Mouse (Mus musculus) T-helper 17 cell (primary cell): Measurements from ENCODE around the gene Smu1.

Source experiments
- in situ Hi-C, 2 experiments: fragments of 300-600 bp; cut with MboI, MseI; formaldehyde crosslinking; loops; 1 replicate in 1 of 2; 2 replicates in 1 of 2; pipeline ENCODE4 v1.15.1; 2025; ENCODE audit warnings: high pct_unique_total_duplicates in 2 of 2

Gene Smu1

GRCm38 (mm10) chr4:40759876-40760275 is 2.2 kb upstream of the Smu1 start:
- in situ Hi-C loops = no loop called here

- in situ Hi-C loops = no loop called here
These were observed 455 bp downstream of the Smu1 start for GRCm38 (mm10) chr4:40757157-40757779.

- in situ Hi-C loops = loop anchor here in 1 of 2 experiments (10.0 kb wide), 1 partner anchor 479 kb away; no protein-coding TSS in a partner anchor
These were observed 22.4 kb downstream of the Smu1 start for GRCm38 (mm10) chr4:40735351-40735750.

GRCm38 (mm10) chr4:40731262-40731661 is 26.5 kb downstream of the Smu1 start:
- in situ Hi-C loops = loop anchor here in 1 of 2 experiments (10.0 kb wide), 1 partner anchor 484 kb away; no protein-coding TSS in a partner anchor

- in situ Hi-C loops = no loop called here
These were observed 30.5 kb downstream of the Smu1 start for GRCm38 (mm10) chr4:40727247-40727646.

- in situ Hi-C loops = no loop called here
These were observed 32.2 kb downstream of the Smu1 start for GRCm38 (mm10) chr4:40725554-40725953.

- in situ Hi-C loops = no loop called here
These were observed 32.6 kb downstream of the Smu1 start for GRCm38 (mm10) chr4:40725141-40725540.

- in situ Hi-C loops = loop anchor here (25.0 kb wide), 1 partner anchor 989 kb away; the partner anchor contains the start of genes Dctn3 (in 2 of the 2) and Rpp25l (in 2 of the 2)
These were observed 34.8 kb downstream of the Smu1 start for GRCm38 (mm10) chr4:40722687-40723460.

- in situ Hi-C loops = loop anchor here (25.0 kb wide), 1 partner anchor 990 kb away; the partner anchor contains the start of genes Dctn3 (in 2 of the 2) and Rpp25l (in 2 of the 2)
These were observed 35.6 kb downstream of the Smu1 start, which contains the start of gene Dnaja1 for GRCm38 (mm10) chr4:40722011-40722666. TSS of gene Dnaja1 (plus strand) at chr4:40722150.

- in situ Hi-C loops = loop anchor here (25.0 kb wide), 1 partner anchor 991 kb away; the partner anchor contains the start of genes Dctn3 (in 2 of the 2) and Rpp25l (in 2 of the 2)
These were observed 36.8 kb downstream of the Smu1 start for GRCm38 (mm10) chr4:40720910-40721309.

- in situ Hi-C loops = loop anchor here (25.0 kb wide), 1 partner anchor 995 kb away; the partner anchor contains the start of genes Dctn3 (in 2 of the 2) and Rpp25l (in 2 of the 2)
These were observed 40.6 kb downstream of the Smu1 start for GRCm38 (mm10) chr4:40717141-40717540.

- in situ Hi-C loops = loop anchor here (5.0 to 25.0 kb wide), 3 partner anchors 431 to 1009 kb away; partner anchors contain the start of genes Dctn3 (in 2 of the 2), Rpp25l (in 2 of the 2), Dnaic1 (in 1 of the 2) and Fam219a (in 1 of the 2)
These were observed 53.9 kb downstream of the Smu1 start for GRCm38 (mm10) chr4:40703710-40704275.

- in situ Hi-C loops = loop anchor here (5.0 to 25.0 kb wide), 3 partner anchors 431 to 1009 kb away; partner anchors contain the start of genes Dctn3 (in 2 of the 2), Rpp25l (in 2 of the 2), Dnaic1 (in 1 of the 2) and Fam219a (in 1 of the 2)
These were observed 54.7 kb downstream of the Smu1 start, which contains the start of gene Aptx for GRCm38 (mm10) chr4:40702797-40703709. TSS of gene Aptx (minus strand) at chr4:40703194.

GRCm38 (mm10) chr4:40701796-40702195 is 55.9 kb downstream of the Smu1 start:
- in situ Hi-C loops = loop anchor here (5.0 to 25.0 kb wide), 3 partner anchors 429 to 1011 kb away; partner anchors contain the start of genes Dctn3 (in 2 of the 2), Rpp25l (in 2 of the 2), Dnaic1 (in 1 of the 2) and Fam219a (in 1 of the 2)

- in situ Hi-C loops = loop anchor here (5.0 to 25.0 kb wide), 3 partner anchors 428 to 1012 kb away; partner anchors contain the start of genes Dctn3 (in 2 of the 2), Rpp25l (in 2 of the 2), Dnaic1 (in 1 of the 2) and Fam219a (in 1 of the 2)
These were observed 57.5 kb downstream of the Smu1 start for GRCm38 (mm10) chr4:40700216-40700615.

- in situ Hi-C loops = no loop called here
These were observed 60.7 kb downstream of the Smu1 start for GRCm38 (mm10) chr4:40697059-40697458.

GRCm38 (mm10) chr4:40691100-40691499 is 66.6 kb downstream of the Smu1 start:
- in situ Hi-C loops = no loop called here
